Mouse (Mus musculus) intestine, postnatal 0 days (tissue): ENCODE results near the gene Ypel2. TPM values are rescaled to one million over a fixed set of nuclear protein-coding genes. Genes with fewer than 3 reads are reported as not detected.

Experiments
- ATAC-seq: fragments of 200-750 bp; cut with Nextera tagmentation; 2 replicates; pipeline ENCODE4 v1.8.0; 2017; ENCODE audit warnings: mild to moderate bottlenecking, moderate TSS enrichment, moderate library complexity
- H3K27ac ChIP-seq: fragments of 300-500 bp; sonication (generic); 2 replicates; pipeline ENCODE4 v1.5.1; 2014; ENCODE audit warnings: mild to moderate bottlenecking, low read depth, low read length, moderate library complexity
- H3K27me3 ChIP-seq: fragments of 300-500 bp; sonication (generic); replicated peaks from 2 replicates; pipeline ENCODE4 v1.6.1; 2014; ENCODE audit warnings: low read length, mixed read lengths; ENCODE audit not compliant: control insufficient read depth, insufficient read depth
- H3K36me3 ChIP-seq: fragments of 300-500 bp; sonication (generic); 2 replicates; pipeline ENCODE4 v1.6.1; 2014; ENCODE audit warnings: mild to moderate bottlenecking, moderate library complexity; ENCODE audit not compliant: control insufficient read depth, insufficient read depth
- H3K4me1 ChIP-seq: fragments of 300-500 bp; sonication (generic); replicated peaks from 2 replicates; pipeline ENCODE4 v1.6.1; 2014; ENCODE audit warnings: antibody characterized with exemption, low read length, mixed read lengths; ENCODE audit not compliant: control insufficient read depth, insufficient read depth
- H3K4me2 ChIP-seq: fragments of 300-500 bp; sonication (generic); replicated peaks from 2 replicates; pipeline ENCODE4 v1.6.1; 2014; ENCODE audit warnings: low read depth, mild to moderate bottlenecking, moderate library complexity
- H3K4me3 ChIP-seq: fragments of 300-500 bp; sonication (generic); 2 replicates; pipeline ENCODE4 v1.5.1; 2014; ENCODE audit warnings: low read depth, low read length
- H3K9ac ChIP-seq: fragments of 300-500 bp; sonication (generic); 2 replicates; pipeline ENCODE4 v1.6.1; 2014; ENCODE audit warnings: mild to moderate bottlenecking, low read depth, low read length
- H3K9me3 ChIP-seq: fragments of 300-500 bp; sonication (generic); 2 replicates; pipeline ENCODE4 v1.6.1; 2016; ENCODE audit warnings: mixed run types; ENCODE audit not compliant: control insufficient read depth
- CTCF ChIP-seq: sonication (generic); IDR thresholded peaks from 2 replicates; pipeline ENCODE4 v1.5.1; 2016; ENCODE audit warnings: low read depth, mild to moderate bottlenecking, control low read depth, antibody characterized with exemption, moderate library complexity
- WGBS: fragments of 180-500 bp; shearing (Covaris S2); extraction: QIAGEN DNeasy Blood & Tissue Kit; methylation state at CpG from one replicate; pipeline ENCODE4 v1.1.7; 2014; 5-methylcytosine and 5-hydroxymethylcytosine counted together
- polyA plus RNA-seq: library from polyadenylated mRNA; unstranded; fragments of >200 nt; fragmentation: Nextera tagmentation; extraction: Ambion mirVana; gene quantifications from 2 replicates; pipeline ENCODE4 v1.2.1, GENCODE M21; 2015

Gene Ypel2
- 4.6 and 5.9 TPM in 2 replicates for polyA plus RNA-seq

DNA sequence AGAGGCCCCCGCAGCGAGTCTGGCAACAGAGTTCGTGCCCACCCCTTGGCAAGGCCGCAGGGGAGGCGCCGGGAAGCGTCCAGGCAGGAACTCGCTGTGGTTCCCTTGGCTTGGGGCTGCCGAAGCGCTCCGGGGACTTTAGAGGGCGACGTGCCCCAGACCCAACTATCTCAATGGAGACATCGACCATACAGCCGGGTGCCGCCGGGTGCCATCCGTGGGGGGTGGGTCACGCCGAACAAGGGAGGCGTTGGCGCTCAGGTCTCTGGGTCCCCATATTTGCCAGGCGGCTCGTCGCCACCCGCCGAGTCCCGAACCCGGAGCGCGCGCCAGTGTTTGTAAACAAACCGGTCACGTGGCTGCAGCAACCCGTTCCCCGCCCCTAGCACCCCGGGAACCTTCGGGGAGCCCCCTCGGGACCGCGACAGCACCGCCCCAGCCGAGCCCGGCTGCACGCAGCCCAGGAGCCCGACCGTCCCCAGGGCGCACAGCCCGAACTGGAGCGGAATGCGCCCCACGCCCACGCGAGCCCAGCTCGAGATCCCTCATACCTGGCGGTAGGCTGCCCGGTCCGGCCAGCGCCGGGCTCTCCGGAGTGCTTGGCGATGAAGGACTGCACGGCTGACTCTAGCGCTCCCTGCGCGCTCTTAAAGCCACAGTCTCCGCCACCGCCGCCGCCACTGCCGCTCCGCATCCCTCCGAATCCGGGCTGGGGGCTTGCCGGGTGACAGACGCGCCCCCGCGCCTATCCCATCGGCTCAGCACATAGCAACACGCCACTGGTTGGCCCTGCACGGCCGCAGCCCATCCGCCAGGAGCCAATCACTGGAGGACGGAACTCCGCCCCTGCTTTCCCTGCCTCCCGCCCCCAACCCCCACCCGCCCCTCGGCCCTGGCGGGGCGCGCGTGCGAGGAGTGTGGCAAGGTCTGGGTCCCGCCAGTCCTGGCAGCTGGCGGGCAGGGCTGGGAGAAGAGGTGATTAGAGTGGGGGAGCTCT lies at the start of gene Ypel2:
Gene Ypel2 (minus strand): TSS at position 667 of the 997 bp plus-strand sequence.
- under 1% methylated on average over 96 of the region's 96 CpGs for WGBS
- TF ChIP-seq CTCF = peak; percentile 25
- Histone ChIP-seq H3K36me3 (no peaks in the 10 kb centered on the region), H3K4me1 (no peaks in the 10 kb centered on the region; the same call in 1 of the 2 replicates), H3K9me3 (no peaks in the 10 kb centered on the region), H3K4me2 (peak within 1 kb of the TSS; percentile 91), H3K27ac (peak within 1 kb of the TSS; percentile 90), H3K27me3 (no peaks in the 10 kb centered on the region), H3K9ac (peak within 1 kb of the TSS; percentile 73), H3K4me3 (peak within 1 kb of the TSS; percentile 99)
- peak; percentile 94 for ATAC-seq

DNA sequence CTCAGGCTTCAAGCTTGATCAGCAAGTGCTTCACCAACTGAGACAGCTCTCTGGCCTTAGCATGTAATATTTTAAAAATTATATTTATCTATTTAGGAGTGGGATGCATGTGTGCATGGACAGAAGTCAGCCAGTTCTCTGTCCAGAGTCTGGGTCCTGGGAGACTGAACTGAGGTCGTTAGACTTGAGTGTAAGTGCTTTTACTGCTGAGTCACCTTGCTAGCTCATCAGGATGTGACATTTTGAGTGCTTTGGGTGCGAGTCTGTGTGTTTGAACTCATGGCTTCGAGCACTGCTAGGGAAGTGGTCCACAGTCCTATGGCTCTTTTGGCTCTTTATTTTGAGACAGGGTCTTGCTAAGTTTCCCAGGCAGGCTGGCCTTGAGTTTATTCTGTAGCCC lies 49.5 kb upstream of the Ypel2 start:
- WGBS = 74% methylated on average over 3 of the region's 3 CpGs
- TF ChIP-seq CTCF = no peak
- ATAC-seq = no peak
- Histone ChIP-seq H3K27ac (no peak overlapping the region), H3K9ac (no peak overlapping the region), H3K27me3 (no peaks in the 10 kb centered on the region), H3K36me3 (no peaks in the 10 kb centered on the region), H3K4me1 (0 out of 2 replicates have a peak, but pooled peaks cover 7% of the 10 kb centered on the region), H3K4me2 (no peak overlapping the region), H3K4me3 (no peak overlapping the region), H3K9me3 (no peaks in the 10 kb centered on the region)

- no peak for TF ChIP-seq CTCF
- no peak overlapping the region for H3K4me2 ChIP-seq
- H3K4me3 ChIP-seq = no peak overlapping the region
- H3K27me3 ChIP-seq = no peaks in the 10 kb centered on the region
- peak overlapping the region; percentile 22; the same call in 1 of the 2 replicates for H3K27ac ChIP-seq
- 0 out of 2 replicates have a peak, but pooled peaks cover 5% of the 10 kb centered on the region for H3K36me3 ChIP-seq
- no peaks in the 10 kb centered on the region for H3K9me3 ChIP-seq
- H3K9ac ChIP-seq = no peak overlapping the region
- ATAC-seq = peak; percentile 89
- H3K4me1 ChIP-seq = 0 out of 2 replicates have a peak, but pooled peaks cover 7% of the 10 kb centered on the region
- 61% methylated on average over 9 of the region's 9 CpGs for WGBS
Observed at GRCm38 (mm10) chr11:87039307-87039963, 45.9 kb upstream of the Ypel2 start.

- Histone ChIP-seq H3K4me1 (0 out of 2 replicates have a peak, but pooled peaks cover 7% of the 10 kb centered on the region), H3K36me3 (0 out of 2 replicates have a peak, but pooled peaks cover 5% of the 10 kb centered on the region), H3K4me2 (no peak overlapping the region), H3K27ac (no peak overlapping the region), H3K9ac (no peak overlapping the region), H3K27me3 (no peaks in the 10 kb centered on the region), H3K9me3 (no peaks in the 10 kb centered on the region), H3K4me3 (no peak overlapping the region)
- ATAC-seq = no peak
- TF ChIP-seq CTCF = peak; percentile 66
- WGBS = 73% methylated on average over 4 of the region's 4 CpGs
Observed at GRCm38 (mm10) chr11:87036180-87036579, 42.7 kb upstream of the Ypel2 start.

DNA sequence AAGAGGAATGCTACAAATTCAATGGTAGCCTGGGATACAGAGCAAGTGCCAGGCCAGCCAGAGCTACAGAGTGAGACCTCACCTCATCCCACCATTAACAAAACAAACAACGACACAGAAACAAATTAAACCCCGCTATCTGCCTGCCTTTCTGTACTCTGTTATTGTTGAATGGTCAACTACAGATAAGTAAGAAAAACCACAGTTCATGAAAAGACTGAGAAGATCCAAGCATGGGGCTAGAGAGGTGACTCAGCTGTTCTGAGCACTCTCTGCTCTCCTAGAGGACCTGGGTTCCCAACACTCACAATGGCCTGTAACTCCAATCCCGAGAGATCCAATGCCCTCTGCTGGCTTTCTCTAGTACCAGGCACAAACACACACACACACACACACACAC lies 34.7 kb upstream of the Ypel2 start:
- no peaks in the 10 kb centered on the region; the same call in 1 of the 2 replicates for H3K4me1 ChIP-seq

More for the DNA sequence above, 34.7 kb upstream of the Ypel2 start:
- no peaks in the 10 kb centered on the region for H3K9me3 ChIP-seq
- H3K4me3 ChIP-seq = no peak overlapping the region
- no peak overlapping the region for H3K4me2 ChIP-seq
- TF ChIP-seq CTCF = no peak
- ATAC-seq = no peak
- H3K9ac ChIP-seq = no peak overlapping the region
- no peak overlapping the region for H3K27ac ChIP-seq
- H3K36me3 ChIP-seq = no peaks in the 10 kb centered on the region
- WGBS = 91% methylated on average over 3 of the region's 3 CpGs
- H3K27me3 ChIP-seq = no peaks in the 10 kb centered on the region
